Mouse (Mus musculus): ENCODE measurements around the gene Gm15013. TPM values are rescaled to one million over a fixed set of nuclear protein-coding genes. Genes with fewer than 3 reads are reported as not detected.

Gm15013 gene
- polyA plus RNA-seq (2017; shearing (Covaris generic)) = 0.49 TPM

GRCm38 (mm10) chrX:139714381-139714780 lies at the start of gene Gm15013:
Gene Gm15013, minus strand, starts transcription at chrX:139714481.

DNA sequence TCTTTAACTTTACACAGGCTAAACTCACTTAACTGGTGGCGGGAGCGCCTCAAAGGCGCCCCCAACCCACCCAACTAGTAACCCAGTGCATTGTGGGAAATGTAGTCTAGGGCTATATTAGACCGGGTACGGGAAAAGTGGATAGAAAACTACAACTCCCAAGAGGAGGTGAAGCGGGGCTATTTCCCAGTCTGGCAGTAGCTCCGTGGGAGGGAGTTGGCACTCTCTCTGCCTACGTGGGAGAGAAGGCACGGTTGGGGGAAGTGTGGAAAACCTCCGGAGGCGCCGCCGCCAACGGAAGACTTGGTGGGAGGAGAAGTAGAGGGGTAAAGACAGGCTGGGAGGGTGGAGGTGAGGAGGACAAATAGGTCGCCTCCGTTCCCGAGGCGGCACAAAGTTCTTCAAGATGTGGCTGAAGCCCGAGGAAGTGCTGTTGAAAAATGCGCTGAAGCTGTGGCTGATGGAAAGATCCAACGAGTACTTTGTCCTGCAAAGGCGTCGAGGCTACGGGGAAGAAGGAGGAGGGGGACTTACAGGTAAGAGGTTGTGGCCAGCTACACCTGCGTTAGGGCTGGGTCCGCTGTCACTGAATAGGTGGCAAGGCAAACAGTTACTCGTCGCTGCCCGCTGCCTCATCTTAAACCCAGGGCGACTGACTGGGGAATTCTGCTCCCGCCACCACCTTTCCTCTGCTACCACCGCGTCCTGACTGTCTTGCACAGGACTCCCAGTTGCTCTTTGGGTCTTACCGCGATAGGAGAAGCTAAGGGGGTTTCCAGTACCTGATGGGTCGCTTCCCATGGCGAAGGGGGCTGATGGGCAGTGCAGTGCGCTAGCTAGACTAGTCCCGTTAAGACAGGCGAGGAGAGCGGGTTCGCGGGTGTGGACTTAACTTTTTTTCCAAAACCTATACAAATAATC lies 29.2 kb downstream of the Gm15013 start, which contains the start of gene Tbc1d8b:
Tbc1d8b (plus strand) TSS at position 222 of the 921 bp plus-strand sequence.

Other genes with a start within 250 kb of the Gm15013 start
- 0.17 TPM for gene D330045A20Rik, start 234.1 kb downstream of the Gm15013 start, polyA plus RNA-seq (2017; shearing (Covaris generic))
- 3.9 TPM for gene Rnf128, start 151.2 kb downstream of the Gm15013 start, polyA plus RNA-seq (2017; shearing (Covaris generic))
- gene Tbc1d8b, start 29.5 kb downstream of the Gm15013 start, polyA plus RNA-seq (2017; shearing (Covaris generic)) = 7.2 TPM
- not detected for gene Ripply1, start 67.9 kb upstream of the Gm15013 start, polyA plus RNA-seq (2017; shearing (Covaris generic))
- 0.07 TPM for gene Cldn2, start 86.3 kb upstream of the Gm15013 start, polyA plus RNA-seq (2017; shearing (Covaris generic))
- 0.20 TPM for gene Morc4, start 157.2 kb upstream of the Gm15013 start, polyA plus RNA-seq (2017; shearing (Covaris generic))

Measured in CD4-positive, CD25-positive, alpha-beta regulatory T cell (primary cell).